Mouse (Mus musculus): ENCODE data around the gene Crcp.

The Crcp gene

DNA sequence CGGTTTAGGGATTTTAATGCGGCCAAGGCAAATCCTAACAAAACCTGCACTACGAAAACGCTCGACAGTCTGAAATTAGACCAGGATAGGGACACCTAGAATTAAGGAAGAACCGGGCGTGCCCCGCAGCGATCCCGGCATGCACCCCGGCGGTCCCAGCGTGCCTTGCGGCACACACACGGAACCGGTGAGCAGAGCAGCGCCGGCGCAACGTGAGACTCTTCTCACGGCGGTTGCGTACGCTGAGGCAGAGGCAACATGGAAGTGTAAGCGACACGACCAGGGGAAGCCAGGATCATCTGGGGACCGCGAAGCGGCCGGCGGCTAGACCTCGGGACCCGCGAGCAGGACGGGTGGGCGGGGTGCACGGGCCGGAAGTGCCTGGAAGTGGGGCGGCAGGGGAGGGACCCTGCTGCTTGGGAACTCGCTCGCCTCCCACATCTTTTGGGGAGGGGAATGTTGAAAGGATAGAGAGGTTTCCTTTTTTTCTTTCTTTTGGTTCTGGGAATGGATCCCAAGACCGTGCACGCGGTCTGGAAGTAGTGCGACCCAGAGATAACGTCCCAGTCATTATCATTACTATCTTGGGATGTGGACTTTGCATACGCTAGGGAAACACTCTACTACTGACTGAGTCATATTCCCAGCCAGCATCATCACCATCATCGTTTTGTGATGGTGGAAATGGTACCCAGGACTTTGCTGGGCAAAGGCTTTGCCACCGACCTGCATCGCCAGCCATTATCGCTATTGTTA lies at the start of gene Crcp, which contains the start of gene Asl:
Crcp (plus strand) TSS at position 149 of the 756 bp plus-strand sequence.
Asl (minus strand) TSS at position 106 of the 756 bp plus-strand sequence.
- DNase-seq (ENCODE audit: low spot score in 2 of 2), result peak; percentile 54 to 83

DNA sequence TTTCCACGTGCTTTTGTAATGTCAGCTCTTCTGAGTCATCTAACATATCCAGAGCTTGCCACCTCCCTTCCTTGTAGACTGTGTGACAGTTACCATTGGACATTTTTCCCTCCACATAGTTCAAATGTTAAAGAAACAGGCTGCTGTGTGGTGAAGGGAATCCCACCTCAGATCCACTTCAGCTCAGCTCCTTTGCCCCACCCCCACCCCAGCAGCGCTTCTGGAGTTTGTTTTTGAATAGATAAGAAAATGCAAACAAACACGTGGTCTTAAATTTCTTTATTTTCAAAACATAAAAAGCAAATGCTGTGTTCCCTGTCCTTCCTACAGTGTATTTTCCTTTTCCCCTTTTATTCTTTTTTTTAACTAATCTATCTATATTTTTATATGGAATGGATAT lies 48.9 kb upstream of the Crcp start:
- DNase-seq (ENCODE audit: low spot score in 2 of 2), result no peak

DNA sequence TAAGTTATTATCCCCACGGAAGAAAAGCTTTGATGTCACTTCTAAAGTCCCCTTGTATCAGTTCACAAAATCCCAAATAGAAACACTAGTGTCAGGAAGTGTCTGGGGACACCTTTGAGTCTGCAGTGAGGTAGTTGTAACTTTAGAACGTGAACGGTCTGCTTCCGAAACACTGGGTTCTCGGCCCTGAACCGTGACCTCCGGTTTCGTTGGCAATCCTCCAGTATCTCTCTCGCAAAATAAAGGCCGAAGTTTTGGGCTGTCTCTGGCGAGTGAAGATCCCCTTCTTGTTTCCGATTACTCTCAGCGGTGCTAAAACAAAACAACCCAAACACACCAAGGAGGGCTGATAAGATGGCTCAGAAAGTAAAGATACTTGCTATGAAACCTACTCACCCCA lies 39.7 kb upstream of the Crcp start:
- no peak for DNase-seq (ENCODE audit: low spot score in 2 of 2)

DNA sequence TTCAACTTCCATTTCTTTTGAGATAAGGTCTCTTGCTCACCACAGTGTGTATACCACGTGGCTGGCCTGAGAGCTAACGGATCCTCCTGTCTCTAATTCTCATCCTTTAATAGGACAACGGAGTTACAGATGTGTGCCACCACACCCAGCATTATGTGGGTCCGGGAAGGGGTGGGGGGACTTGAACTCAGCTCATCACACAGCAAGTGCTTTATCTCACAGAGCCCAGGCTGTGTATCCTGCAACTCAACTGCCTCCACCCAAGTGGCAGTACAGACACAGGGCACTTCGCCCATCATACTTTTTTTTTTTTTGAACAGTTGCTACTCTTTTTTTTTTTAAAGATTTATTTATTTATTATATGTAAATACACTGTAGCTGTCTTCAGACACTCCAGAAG lies 37.2 kb upstream of the Crcp start:
- DNase-seq (ENCODE audit: low spot score in 2 of 2), result no peak

DNA sequence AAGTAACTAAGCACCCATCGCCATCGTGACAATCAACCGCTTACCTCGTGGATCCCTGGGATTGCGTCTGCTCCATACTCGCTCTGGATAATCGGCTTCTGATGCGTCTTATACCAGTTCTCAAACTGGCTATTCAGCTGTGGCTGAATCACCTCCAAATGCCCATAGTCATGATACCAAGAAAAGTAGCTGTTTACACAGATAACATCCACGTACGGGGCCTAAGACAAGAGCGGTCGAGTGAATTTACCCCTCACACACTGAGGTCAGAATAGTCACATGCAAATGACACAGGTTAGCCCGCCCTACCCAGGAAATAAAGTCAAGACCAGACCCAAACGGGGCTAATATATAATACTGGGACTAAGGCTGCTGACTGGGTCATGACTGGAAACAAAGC lies 35.7 kb upstream of the Crcp start:
- DNase-seq (ENCODE audit: low spot score in 2 of 2), result no peak

DNA sequence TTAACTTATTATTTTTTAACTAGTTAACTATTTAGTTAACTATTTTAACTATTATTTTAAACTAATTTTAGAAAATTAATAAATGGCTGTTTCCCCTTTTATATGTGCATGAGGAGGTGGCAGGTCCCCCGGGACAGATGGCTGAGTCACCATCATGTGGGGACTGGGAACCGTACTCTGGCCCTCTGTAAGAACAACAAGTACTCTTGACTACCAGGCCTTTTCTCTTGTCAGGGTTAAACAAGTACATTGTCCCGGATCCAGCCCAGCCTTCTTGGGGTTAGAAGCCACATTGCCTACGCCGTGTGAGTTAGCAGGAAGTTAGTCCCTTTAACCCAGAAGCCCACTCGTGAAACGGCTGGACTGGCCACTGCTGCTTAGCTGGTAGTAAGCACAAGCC lies 34.1 kb upstream of the Crcp start:
- DNase-seq (ENCODE audit: low spot score in 2 of 2), result no peak

DNA sequence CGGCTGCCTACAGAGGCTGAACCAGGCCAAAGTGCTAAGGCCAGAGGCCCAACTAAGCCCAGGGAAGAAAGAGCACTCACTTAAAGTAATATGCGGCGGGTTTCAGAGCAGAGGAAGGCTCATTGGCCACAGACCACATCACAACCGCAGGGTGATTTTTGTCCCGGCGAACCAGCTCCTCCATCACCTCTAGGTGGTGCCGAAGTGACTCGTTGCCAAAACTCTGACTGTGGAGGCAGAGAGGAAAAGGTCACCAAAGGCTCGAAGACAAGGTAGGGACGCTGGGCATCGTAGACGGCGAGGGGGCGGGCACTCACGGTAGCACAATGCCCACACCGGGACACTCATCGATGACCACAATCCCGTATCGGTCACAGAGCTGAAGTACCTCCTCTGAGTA lies 31.4 kb upstream of the Crcp start:
- no peak for DNase-seq (ENCODE audit: low spot score in 2 of 2)

DNA sequence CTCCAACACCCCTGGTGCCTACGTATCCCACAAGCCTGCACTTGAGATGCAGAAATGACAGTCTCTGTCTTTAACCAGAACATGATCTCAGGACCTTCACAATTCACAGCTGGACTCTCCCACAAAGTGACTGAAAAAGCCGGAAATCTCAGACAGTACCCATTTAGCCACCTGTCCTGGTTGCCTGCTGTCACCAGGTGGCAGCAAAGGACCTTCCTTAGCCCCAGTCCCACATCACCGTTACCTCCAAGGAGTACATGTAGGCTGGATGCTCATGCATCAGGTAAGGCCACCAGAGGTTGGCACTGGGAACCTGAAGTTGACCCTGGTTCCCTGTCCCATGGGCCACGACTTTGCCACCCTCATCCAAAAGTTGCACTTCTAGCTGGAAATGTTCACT lies 30.0 kb upstream of the Crcp start:
- DNase-seq (ENCODE audit: low spot score in 2 of 2), result peak in 1 of 2 experiments; percentile 59

DNA sequence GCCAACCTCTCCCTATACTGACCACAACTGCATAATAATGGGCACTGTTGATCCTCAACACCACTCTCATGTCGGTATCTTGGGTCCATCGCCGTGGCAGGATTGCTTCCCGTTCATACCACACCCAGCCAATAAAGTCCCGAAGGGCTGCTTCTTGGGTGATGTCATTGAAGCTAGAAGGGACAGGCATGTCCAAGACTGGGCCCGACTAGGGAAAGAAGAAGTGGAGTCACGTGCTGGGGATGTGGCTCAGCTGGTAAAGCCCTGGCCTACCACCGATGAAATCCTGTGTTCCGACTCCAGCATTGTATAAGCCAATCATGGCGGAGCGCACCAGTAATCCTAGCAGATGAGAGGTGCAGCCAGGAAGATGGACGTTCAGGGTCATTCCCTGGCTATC lies 28.4 kb upstream of the Crcp start:
- peak in 1 of 2 experiments; percentile 14 for DNase-seq (ENCODE audit: low spot score in 2 of 2)

DNA sequence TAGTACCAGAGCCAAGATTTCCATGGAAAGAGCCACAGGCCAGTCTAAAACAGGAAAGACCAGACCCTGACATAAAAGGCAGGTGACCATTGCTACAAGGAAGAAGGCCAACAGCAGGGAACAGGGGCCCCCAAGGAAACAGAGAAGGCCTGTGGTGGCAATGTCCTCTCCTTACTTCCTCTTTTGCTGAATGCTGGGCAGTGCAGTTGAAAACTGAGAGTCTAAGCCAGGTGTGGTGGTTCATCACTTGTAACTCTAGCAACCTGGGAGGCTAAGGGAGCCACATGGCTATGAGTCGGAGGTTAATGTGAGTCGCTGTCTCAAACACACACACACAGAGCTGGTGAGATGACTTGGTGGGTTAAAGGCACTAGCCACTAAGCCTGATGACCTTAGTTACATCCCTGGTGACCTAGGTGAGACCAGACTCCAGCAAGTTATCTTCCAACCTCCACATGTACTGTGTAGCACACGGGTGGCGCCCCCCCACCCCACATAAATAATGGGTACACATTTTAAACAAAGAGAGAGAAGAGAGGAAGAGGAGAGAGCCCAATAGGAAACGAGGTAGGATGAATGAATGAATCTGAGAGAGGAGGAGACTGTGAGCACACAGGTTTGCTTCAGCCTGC lies 27.6 kb upstream of the Crcp start:
- no peak for DNase-seq (ENCODE audit: low spot score in 2 of 2)

DNA sequence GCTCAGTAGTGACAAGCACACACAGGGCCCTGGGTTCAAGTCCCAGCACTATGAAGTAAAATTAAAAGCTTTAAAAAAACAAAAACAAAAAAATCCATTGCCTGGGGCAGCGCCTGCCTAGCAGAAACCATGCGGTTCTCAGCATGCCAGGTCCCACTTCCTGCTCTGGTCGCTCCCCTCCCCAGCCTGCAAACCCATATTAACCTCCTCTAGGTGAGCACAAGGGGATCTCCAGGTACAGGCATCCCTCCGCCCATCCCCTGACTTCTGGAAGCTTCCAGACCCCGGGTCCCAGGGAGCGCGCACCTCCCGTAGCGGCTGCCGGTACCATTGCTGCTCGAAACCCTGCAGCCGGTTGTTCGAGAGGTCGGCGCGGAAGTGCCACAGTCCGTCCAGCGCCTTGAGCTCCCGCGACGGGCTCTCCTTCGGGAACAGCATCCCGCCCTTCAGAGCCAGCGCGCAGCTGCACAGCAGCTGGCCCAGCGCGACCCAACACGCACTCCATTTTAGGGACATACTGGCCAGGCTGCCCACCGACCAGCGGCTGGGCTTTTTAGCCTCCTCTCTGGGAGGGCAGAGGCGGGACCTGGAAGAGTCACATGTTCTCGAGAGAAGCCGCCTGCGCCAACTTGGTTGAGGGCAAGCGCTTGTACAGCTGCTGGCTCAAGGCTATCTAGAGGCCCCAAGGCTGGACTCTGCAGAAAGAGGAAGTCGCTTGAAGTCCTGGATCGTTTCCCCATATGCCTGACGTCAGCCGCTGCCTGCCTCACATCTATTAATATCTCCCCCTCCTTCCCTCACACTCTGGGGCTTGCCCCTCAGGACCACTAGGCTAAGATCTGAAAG lies 26.6 kb upstream of the Crcp start, which contains the start of gene Gusb:
Gusb (minus strand) TSS at position 749 of the 846 bp plus-strand sequence.
- peak; percentile 46 to 80 for DNase-seq (ENCODE audit: low spot score in 2 of 2)

DNA sequence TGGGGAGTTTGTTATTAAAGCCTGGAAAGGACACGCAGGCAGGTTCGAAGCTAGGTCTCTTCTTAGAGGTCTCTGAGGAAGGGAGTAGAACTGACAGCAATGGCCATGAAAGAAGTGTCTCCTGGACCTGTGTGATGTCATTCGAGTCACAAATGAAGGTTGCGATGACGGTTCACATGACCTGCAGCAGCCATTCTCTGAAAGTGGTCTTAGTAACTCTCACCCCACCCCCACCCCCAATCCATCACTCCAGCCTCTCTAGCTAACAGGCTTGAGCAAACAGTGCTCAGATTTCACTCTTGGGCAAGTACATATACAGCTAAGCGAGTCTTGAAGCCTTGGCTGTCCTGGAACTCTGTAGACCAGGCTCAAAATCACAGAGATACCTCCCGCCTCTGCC lies 25.9 kb upstream of the Crcp start:
- no peak for DNase-seq (ENCODE audit: low spot score in 2 of 2)

DNA sequence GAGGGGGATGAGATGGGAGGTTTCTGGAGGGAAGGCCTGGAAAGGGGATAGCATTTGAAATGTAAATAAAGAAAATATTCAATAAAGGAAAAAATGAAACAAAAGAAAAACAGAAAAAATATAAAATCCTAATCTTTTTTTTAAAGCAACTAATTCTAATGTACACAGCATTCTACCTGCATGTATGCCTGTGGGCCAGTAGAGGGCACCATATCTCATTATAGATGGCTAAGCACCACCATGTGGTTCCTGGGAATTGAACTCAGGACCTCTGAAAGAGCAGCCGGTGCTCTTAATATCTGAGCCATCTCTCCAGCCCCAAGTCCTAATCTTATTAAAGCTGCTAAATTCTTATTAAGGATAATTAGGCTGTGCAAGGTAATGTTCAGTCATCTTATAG lies 21.7 kb upstream of the Crcp start:
- no peak for DNase-seq (ENCODE audit: low spot score in 2 of 2)

DNA sequence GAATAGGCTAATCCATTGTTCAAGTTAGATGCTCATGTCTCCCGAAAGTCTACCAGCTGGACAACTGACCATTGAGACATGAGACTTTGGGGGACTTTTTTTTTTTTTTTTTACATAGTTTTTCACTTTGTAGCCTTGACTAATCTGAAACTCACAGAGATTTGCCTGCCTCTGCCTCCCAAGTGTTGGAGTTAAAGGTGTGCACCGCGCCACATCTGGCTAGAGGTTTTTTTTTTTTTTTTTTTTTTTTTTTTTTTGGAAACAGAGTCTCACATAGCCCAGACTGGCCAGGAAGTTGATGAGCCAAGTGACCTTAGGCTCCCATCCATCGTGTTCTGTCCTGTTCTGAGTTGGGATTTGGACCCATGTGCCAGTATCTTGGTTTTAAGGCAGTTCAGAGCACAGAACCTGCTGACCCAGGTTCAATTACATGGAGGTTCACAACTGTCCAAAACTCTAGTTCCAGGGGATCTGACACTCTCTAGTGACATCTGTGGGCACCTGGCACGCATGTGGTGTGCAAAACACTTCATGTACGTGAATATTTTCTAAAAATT lies 21.0 kb upstream of the Crcp start:
- no peak for DNase-seq (ENCODE audit: low spot score in 2 of 2)

DNA sequence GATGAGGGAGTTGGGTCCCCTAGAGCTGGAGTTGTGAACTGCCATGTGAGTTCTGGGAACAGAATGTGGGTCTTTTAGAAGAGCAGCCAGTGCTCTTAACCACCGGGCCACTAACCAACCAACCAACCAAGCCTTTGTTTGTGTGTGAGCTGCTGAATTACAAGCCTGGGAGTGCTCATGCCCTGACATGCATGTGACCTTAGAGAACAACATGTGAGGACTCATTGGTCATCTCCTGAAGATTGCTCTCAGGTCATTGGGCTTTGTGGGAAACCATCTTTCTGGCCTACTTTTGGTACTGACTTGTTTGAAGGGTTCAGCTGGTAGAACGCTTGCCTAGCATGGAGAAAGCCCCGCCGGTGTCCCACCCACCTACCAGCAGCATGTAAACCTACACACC lies 19.3 kb upstream of the Crcp start:
- DNase-seq (ENCODE audit: low spot score in 2 of 2), result no peak

DNA sequence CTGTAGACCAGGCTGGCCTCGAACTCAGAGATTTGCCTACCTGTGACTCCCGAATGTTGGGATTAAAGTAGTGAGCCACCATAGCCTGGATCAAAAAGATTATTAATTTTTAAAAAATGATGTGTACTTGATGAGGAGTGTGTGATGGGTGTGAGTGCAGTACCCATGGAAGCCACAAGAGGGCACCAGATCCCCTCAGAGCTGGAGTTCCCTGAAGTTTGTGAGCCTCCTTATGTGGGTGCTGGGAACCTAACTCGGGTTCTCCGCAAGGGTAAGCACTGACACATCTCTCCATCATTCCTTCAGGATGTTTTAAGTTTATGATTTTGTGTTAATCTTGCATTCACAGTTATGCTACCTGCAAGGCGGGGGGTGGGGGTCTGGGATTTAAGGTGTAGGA lies 18.1 kb upstream of the Crcp start:
- no peak for DNase-seq (ENCODE audit: low spot score in 2 of 2)

DNA sequence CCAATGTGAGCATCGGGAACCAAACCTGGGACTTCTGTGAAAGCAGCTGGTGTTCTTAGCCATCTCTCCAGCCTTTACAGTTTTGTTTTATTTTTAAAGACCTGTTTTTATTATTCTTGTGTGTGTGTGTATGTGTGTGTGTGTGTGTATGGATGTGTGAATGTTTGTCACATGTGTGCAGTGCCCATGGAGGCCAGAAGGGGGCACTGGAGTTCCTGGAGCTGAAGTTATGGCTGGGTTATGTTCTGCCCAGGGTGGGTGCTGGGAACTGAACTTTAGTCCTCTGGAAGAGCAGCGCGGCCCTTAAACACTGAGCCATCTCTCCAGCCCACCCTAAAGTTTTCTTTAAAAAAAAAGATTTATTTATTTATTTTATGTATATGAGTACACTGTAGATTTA lies 14.0 kb upstream of the Crcp start:
- DNase-seq (ENCODE audit: low spot score in 2 of 2), result no peak

DNA sequence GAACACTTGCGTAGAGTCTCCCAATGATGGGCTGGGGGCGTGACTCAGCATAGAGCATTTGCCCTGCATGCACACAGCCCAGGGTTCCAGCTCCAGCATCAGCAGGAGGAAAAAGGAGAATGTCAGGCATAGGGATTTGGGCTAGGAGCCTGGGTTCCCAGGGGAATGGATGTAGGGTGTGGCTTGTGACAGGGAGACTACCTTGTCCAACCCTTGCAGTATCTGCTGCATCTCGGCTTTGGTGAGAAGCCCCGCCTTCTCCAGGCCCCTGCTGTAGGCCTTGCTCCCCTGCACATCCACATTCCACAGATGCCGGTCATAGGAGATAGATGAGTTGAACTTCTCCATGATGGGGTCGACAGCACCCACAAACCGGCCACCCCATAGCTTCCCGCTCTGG lies 9.6 kb upstream of the Crcp start:
- DNase-seq (ENCODE audit: low spot score in 2 of 2), result no peak

DNA sequence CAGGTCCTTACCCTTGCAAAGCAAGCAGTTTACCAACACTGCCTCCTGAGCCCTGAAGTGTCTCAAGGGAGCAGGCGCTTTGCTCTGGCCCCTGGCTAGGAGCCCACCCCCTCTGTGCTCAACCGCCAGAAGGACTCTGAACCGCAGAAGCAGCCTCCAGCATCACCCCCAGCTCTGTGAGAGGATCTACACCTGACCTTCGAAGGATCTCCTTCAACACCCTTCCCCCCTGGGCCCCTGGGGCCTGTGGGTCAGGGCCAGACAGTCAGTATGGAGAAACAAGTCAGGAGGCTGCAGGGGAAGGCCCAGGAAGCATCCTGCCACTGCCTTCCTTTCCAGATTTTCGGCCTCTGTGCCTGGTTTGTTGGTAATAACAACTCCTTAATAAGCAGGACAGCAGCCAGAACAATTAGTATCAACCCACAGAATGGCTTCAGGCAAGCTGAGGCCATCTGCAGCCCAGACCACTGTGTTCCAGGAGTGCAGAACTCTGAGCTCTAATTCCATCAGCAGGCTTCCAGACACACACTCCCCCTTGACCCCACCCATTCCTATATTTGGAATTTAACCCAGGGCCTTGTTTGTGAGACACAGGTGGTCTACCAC lies 7.6 kb upstream of the Crcp start:
- DNase-seq (ENCODE audit: low spot score in 2 of 2), result no peak

DNA sequence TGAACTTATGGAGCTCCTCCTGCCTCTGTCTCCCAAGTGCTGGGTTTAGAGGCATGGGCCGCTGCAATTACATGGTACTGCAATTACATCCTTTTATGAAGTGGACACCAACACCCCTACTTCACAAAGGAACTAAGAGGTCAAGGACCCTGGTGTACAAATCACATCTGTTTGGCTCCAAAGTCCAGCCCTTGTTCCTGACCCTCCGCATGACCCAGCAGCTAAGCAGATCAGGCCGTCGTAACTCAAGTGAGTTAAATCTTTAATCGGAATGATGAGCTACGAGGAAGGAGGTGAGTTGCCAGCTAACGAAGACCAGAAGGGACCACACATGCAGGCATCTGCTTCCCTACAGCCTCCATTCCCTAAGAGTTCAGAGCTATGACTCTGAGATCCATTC lies 6.7 kb upstream of the Crcp start:
- no peak for DNase-seq (ENCODE audit: low spot score in 2 of 2)

DNA sequence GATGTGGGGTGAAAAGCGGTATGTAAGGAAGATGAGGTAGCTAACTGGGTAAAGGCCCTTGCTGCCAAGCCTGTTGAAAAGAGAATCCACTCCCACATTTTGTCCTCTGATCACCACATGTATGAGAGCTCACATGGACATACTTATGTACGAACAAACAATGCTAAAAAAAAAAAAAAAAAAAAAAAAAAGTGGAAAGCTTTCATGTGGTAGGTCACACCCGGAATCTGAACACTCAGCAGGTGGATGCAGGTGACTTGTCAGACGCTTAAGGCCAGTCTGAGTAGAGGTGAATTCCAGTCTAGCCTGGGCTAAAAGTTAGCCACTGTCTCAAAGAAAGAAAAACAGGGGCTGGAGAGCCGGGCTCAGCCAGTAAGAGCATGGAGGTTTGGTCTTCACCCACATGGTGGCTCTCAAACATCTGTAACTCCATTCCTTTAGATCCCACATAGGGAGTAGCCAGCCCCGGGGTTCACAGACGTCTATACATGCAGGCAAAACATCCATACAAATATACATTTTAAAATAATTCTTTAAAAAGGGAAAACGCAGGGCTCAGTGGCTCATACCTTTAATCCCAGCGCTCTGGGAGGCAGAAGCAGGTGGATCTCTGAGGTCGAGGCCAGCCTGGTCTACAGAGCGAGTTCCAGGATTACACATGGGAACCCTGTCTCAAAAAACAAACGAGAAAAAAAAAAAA lies 5.9 kb upstream of the Crcp start:
- no peak for DNase-seq (ENCODE audit: low spot score in 2 of 2)
